Mouse (Mus musculus) thymus, adult 2 months (tissue): ENCODE measurements around the gene Syn2. TPM values are rescaled to one million over a fixed set of nuclear protein-coding genes. Genes with fewer than 3 reads are reported as not detected.

Source experiments
- DNase-seq: peaks from one replicate; pipeline ENCODE4 v3.0.0; 2021
- H3K27ac ChIP-seq: fragments of 200-500 bp; 2 replicates; pipeline ENCODE4 v1.5.1; 2012; ENCODE audit warnings: low read length, control low read depth; ENCODE audit not compliant: control insufficient read depth, insufficient read depth
- H3K27me3 ChIP-seq: fragments of 200-500 bp; 2 replicates; pipeline ENCODE4 v1.6.1; 2012; ENCODE audit warnings: mild to moderate bottlenecking, low read length, moderate library complexity, mixed read lengths; ENCODE audit not compliant: control insufficient read depth, insufficient read depth
- H3K36me3 ChIP-seq: fragments of 200-500 bp; 2 replicates; pipeline ENCODE4 v1.6.1; 2012; ENCODE audit warnings: mild to moderate bottlenecking, low read length, moderate library complexity; ENCODE audit not compliant: control insufficient read depth, insufficient read depth
- H3K4me1 ChIP-seq: fragments of 200-500 bp; replicated peaks from 2 replicates; pipeline ENCODE4 v1.6.1; 2012; ENCODE audit warnings: low read length; ENCODE audit not compliant: control insufficient read depth, insufficient read depth
- H3K4me3 ChIP-seq: fragments of 200-500 bp; 2 replicates; pipeline ENCODE4 v1.5.1; 2012; ENCODE audit warnings: mild to moderate bottlenecking, low read length, control low read depth, moderate library complexity; ENCODE audit not compliant: control insufficient read depth, insufficient read depth
- CTCF ChIP-seq: fragments of 200-500 bp; IDR thresholded peaks from 2 replicates; pipeline ENCODE4 v1.5.1; 2012; ENCODE audit warnings: mild to moderate bottlenecking, control low read depth, low read length, moderate library complexity, borderline replicate concordance; ENCODE audit not compliant: control insufficient read depth, poor library complexity, insufficient read depth; ENCODE audit errors: extremely low read depth
- POLR2A ChIP-seq: fragments of 200-500 bp; IDR thresholded peaks from 2 replicates; pipeline ENCODE4 v1.6.1; 2012; ENCODE audit warnings: mild to moderate bottlenecking, low read length, control low read depth, moderate library complexity; ENCODE audit not compliant: control insufficient read depth, poor library complexity, insufficient read depth; ENCODE audit errors: extremely low read depth
- WGBS: fragments of 180-500 bp; shearing (Covaris S2); methylation state at CpG from one replicate; pipeline ENCODE4 v1.1.7; 2018; 5-methylcytosine and 5-hydroxymethylcytosine counted together
- polyA plus RNA-seq: library from polyadenylated mRNA; depleted of rRNA; stranded (reverse); fragments of >200 nt; gene quantifications from 2 replicates; pipeline ENCODE4 v1.2.3, GENCODE M21; 2012

Syn2 gene
- polyA plus RNA-seq, 1 experiment, result 1.7 TPM

DNA sequence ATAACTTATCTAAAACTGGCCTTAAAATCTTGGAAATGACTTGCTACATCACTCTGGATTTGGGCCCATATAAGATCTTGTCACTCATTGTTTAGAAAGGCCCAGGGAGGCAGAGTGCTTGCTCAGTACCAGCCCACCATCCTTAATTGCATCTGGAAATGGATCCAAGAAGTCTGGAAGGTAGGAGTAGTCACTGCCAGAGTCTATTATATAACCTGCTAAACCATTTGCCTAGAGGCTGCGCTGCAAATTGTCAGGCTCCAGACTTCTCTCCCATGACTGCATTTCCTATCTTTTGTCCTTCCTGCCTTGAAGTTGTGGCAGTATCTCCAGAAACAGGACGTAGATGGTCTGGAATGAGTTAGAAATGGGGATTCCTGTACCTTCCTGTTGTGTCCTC is 75.5 kb downstream of the Syn2 start:
- H3K36me3 ChIP-seq, result no peaks in the 10 kb centered on the region
- TF ChIP-seq POLR2A (no peak), CTCF (no peak)
- 89% methylated on average over 2 of the region's 2 CpGs for WGBS
- DNase-seq, result no peak
- no peaks in the 10 kb centered on the region for H3K27me3 ChIP-seq
- no peaks in the 10 kb centered on the region for H3K4me1 ChIP-seq
- no peak overlapping the region for H3K4me3 ChIP-seq
- no peak overlapping the region for H3K27ac ChIP-seq

DNA sequence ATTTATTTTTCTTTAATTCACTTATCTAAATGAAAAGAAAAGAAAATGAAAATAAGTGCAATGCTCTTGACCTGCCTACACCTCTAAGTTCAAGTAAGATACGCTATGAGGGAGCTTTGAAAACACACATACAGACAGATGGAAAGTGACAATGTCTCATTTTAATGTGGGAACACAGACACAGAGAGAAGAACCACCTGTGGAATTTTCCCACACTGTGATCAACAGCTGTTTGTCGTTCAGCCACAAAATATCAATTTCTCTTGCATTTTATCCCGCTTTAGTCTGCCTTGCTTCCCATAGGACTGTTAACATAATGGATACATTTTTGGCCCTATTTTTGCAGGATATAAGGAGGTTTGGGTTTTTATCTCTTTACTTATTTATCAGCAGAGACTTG is 76.1 kb downstream of the Syn2 start:
- no peak overlapping the region for H3K27ac ChIP-seq
- no peak for TF ChIP-seq POLR2A
- TF ChIP-seq CTCF, result no peak
- WGBS, result 91% methylated on average over 3 of the region's 3 CpGs
- H3K36me3 ChIP-seq, result no peaks in the 10 kb centered on the region
- DNase-seq, result no peak
- H3K4me1 ChIP-seq, result no peaks in the 10 kb centered on the region
- H3K27me3 ChIP-seq, result no peaks in the 10 kb centered on the region
- no peak overlapping the region for H3K4me3 ChIP-seq

DNA sequence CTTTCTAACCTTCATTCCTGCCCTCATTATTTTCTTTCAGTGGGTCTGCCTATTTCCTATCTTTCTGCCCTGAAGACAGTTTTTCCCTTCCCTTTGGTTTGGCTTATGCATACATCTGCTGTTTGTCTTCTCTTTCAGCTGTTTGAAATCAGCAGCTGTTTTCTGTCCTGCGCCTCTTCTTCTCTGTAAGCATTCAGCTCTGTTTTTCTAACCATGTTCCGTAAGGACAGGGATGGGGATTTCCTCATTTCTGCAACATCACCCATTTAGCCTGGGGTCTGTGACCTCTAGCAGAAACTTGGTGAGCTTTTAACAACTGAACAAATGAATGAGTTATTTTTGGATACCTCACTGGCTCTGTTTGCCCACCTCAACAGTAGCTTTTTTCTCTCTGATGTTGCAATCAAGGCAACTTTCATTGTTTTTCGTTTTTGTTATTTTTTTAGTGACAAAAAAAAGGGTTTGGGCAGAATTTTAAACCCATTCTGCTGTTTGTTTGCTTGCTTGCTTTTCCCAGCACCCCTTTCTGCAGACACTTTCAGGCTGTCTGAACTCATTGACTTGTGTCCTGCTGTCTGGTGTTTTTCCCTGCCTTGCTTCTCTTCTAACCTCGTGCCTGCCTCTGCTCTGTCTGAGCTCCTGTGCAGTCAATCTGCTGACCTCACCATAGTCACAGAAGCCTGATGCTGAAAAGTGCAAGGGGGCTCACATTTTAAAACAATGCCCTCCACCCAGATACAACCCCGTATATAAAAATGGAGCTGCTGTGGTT is 77.6 kb downstream of the Syn2 start:
- H3K4me3 ChIP-seq, result no peak overlapping the region
- no peak for DNase-seq
- H3K27ac ChIP-seq, result no peak overlapping the region
- WGBS, result 60% methylated on average over 5 of the region's 5 CpGs
- no peaks in the 10 kb centered on the region for H3K27me3 ChIP-seq
- TF ChIP-seq POLR2A, result no peak
- TF ChIP-seq CTCF, result no peak
- H3K36me3 ChIP-seq, result no peaks in the 10 kb centered on the region
- H3K4me1 ChIP-seq, result no peaks in the 10 kb centered on the region

DNA sequence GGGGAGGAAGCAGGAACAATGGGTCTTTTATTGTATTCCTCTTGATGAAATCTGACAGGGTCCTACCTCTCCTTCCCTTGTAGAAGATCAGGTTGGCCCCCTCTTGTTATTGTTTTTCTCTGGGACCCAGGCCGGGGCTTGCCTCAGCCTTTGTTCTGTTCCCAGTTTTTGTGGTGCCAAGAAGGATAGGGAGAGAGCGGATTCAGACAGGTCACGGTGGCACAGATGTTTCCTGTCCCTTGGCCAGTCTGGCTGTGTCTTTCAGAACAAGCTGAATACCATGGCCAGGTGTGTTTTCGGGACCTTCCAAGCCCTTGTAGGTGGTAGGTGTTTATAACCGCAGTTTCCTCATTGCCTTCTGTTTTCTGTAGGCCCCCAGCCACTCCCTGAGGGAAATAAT is 78.4 kb downstream of the Syn2 start:
- H3K27ac ChIP-seq, result no peak overlapping the region
- no peak for DNase-seq
- H3K36me3 ChIP-seq, result no peaks in the 10 kb centered on the region
- WGBS, result 13% methylated on average over 5 of the region's 5 CpGs
- no peak overlapping the region for H3K4me3 ChIP-seq
- no peak for TF ChIP-seq CTCF
- no peak for TF ChIP-seq POLR2A
- no peaks in the 10 kb centered on the region for H3K4me1 ChIP-seq
- H3K27me3 ChIP-seq, result no peaks in the 10 kb centered on the region

DNA sequence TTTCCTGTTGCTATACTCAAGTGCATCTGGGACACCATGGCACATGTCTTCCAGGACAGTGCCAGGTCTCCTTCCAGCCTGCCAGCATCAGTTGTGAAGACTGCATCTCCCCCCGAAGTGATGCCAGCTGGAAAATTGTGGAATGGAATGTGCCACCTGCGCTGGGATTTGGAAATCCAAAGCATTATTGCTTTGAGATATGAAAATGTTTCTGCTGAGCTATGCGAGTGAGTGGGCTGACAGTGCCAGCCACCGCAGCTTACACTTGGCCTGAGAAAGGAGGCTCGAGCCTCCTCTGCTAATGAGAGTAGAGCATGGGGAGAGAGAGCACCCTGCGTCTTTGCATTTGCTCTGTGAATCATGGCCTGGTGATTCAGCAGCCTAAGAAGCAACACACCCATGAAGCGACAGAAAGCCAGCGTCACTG is 86.5 kb downstream of the Syn2 start:
- H3K27me3 ChIP-seq, result no peaks in the 10 kb centered on the region
- no peak overlapping the region for H3K4me3 ChIP-seq
- no peaks in the 10 kb centered on the region for H3K36me3 ChIP-seq
- TF ChIP-seq POLR2A, result no peak
- no peak for TF ChIP-seq CTCF
- WGBS, result 92% methylated on average over 8 of the region's 8 CpGs
- no peak overlapping the region for H3K27ac ChIP-seq
- no peaks in the 10 kb centered on the region for H3K4me1 ChIP-seq
- DNase-seq, result no peak

DNA sequence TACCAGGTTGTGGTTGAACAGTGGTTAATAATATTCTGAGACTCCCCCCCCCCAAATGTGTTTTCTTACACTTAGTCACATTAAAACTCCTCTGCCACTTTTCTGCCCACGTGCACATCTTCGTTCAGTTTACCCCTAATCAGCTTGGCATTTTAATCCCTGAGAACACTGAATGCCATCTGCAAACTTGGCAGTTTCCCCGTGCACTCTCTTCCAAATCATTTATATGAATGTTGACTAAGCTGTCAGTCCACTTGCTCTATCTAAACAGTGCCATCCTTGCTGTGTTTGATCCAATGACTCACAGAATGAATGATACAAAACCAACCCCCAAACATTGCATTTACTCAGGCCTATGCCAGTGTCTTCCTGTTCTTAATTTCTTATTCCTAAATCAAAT is 90.8 kb downstream of the Syn2 start:
- H3K27me3 ChIP-seq, result no peaks in the 10 kb centered on the region
- H3K4me3 ChIP-seq, result no peak overlapping the region
- no peaks in the 10 kb centered on the region for H3K4me1 ChIP-seq
- no peak overlapping the region for H3K27ac ChIP-seq
- H3K36me3 ChIP-seq, result no peaks in the 10 kb centered on the region
- 86% methylated on average over 3 of the region's 3 CpGs for WGBS
- no peak for TF ChIP-seq CTCF
- TF ChIP-seq POLR2A, result no peak
- DNase-seq, result no peak

DNA sequence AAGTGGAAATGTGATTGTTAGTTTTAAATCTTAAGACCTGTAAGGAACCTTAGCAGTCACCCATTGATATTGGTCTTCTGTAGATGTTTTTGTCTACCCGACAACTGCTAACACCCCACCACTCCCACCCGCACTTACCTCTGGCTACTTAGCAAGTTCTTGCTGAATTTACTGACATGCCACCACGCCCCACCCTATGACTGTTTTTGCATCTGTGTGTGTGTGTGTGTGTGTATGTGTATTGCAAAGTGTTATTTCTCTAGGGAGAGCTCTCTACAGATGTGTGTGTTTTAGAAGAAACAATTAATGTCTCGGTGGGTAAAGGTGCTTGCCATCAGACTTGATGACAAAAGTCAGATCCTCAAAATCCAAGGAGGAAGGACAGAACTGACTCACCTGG is 92.3 kb downstream of the Syn2 start, which contains the start of gene Gm17482:
Gene Gm17482, plus strand, starts transcription at position 301 of the 400 bp plus-strand sequence.
- TF ChIP-seq CTCF (no peak), POLR2A (no peak)
- 79% methylated on average over 4 of the region's 4 CpGs for WGBS
- DNase-seq, result no peak
- no peaks in the 10 kb centered on the region for H3K36me3 ChIP-seq
- H3K4me1 ChIP-seq, result no peaks in the 10 kb centered on the region
- no peak within 1 kb of the TSS for H3K27ac ChIP-seq
- no peaks in the 10 kb centered on the region for H3K27me3 ChIP-seq
- no peak within 1 kb of the TSS for H3K4me3 ChIP-seq
